Mouse (Mus musculus) heart, postnatal 4 days (tissue): ENCODE results near the gene Smim24. TPM values are rescaled to one million over a fixed set of nuclear protein-coding genes. Genes with fewer than 3 reads are reported as not detected.

Experiments used
- DNase-seq: peaks from one replicate; pipeline ENCODE4 v3.0.0; 2021
- microRNA-seq, 2 experiments: library from miRNA; unstranded; fragments of <30 nt; microRNA quantifications; one replicate each; pipeline ENCODE4 v1.2.0; 2021 to 2022
- total RNA-seq, 2 experiments: library from RNA; stranded (reverse); gene quantifications; 2 replicates each; pipeline ENCODE4 v1.2.3; 2021

Gene Smim24
- total RNA-seq, 2 experiments from 2014 or later, result 1.9 to 2.4 TPM

DNA sequence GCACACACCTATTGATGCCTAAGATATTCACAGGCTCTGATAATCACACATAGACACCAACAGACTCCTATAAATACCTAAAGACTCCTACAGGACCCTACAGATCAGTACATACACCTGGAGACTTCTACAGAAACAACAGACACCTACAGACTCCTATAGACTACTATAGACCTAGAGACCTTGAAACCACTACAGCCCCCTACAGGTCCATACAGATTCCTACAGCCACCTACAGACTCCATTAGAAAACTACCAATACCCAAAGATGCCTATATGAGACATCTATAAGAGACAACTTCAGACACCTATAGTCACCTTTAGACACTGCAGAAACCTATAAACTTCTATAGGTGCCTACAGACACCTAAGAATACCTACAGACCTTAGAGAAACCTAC lies 48.2 kb downstream of the Smim24 start:
- DNase-seq, result no peak

Small RNA genes within 50 kb of the gene (microRNA-seq; reads per million reads assigned to microRNA genes)
- 0.35 to 1.2 reads per million in 2 experiments for gene Mir1191b
- gene Mir6913, result 0.35 to 0.82 reads per million in 2 experiments

Other genes starting within 250 kb of the Smim24 start
- 10 to 100 TPM; 17.5 to 18.6 TPM for gene Pias4, start 225.1 kb upstream of the Smim24 start, total RNA-seq
- gene Eef2, start 216.4 kb upstream of the Smim24 start, total RNA-seq, result 1,000 to 10,000 TPM; 1,326 to 1,351 TPM
- gene Dapk3, start 210.0 kb upstream of the Smim24 start, total RNA-seq, result 10 to 100 TPM; 41.9 to 45.7 TPM
- gene 4930442H23Rik, start 209.2 kb upstream of the Smim24 start, total RNA-seq, result not detected
- 10 to 100 TPM; 44.1 to 74.9 TPM for gene Nmrk2, start 191.0 kb upstream of the Smim24 start, total RNA-seq
- gene Atcay, start 162.2 kb upstream of the Smim24 start, total RNA-seq, result under 1 TPM; 0.23 to 0.24 TPM
- gene Zfr2, start 159.9 kb upstream of the Smim24 start, total RNA-seq, result 1 to 10 TPM; 4.2 to 5.5 TPM
- gene Matk, start 140.1 kb upstream of the Smim24 start, total RNA-seq, result under 1 TPM; 0.21 to 0.56 TPM
- 100 to 1,000 TPM; 118 to 125 TPM for gene Mrpl54, start 126.1 kb upstream of the Smim24 start, total RNA-seq
- 10 to 100 TPM; 49.0 to 53.0 TPM for gene Apba3, start 126.1 kb upstream of the Smim24 start, total RNA-seq
- under 1 TPM in 1 of 2 experiments, not detected in 1; 0.50 TPM for gene Tjp3, start 101.5 kb upstream of the Smim24 start, total RNA-seq
- 10 to 100 TPM; 52.0 to 55.4 TPM for gene Pip5k1c, start 100.1 kb upstream of the Smim24 start, total RNA-seq
- gene Cactin, start 71.9 kb upstream of the Smim24 start, total RNA-seq, result 10 to 100 TPM; 20.7 to 21.0 TPM
- gene Tbxa2r, start 64.3 kb upstream of the Smim24 start, total RNA-seq, result 1 to 10 TPM; 5.5 to 5.6 TPM
- 1 to 10 TPM; 2.2 to 3.3 TPM for gene Gipc3, start 49.8 kb upstream of the Smim24 start, total RNA-seq
- 100 to 1,000 TPM; 107 to 113 TPM for gene Hmg20b, start 42.6 kb upstream of the Smim24 start, total RNA-seq
- gene Mfsd12, start 35.6 kb upstream of the Smim24 start, total RNA-seq, result 10 to 100 TPM; 12.1 to 13.5 TPM
- 1 to 10 TPM in 1 of 2 experiments, under 1 TPM in 1; 0.63 to 2.0 TPM for gene 4930404N11Rik, start 27.2 kb upstream of the Smim24 start, total RNA-seq
- gene Fzr1, start 14.5 kb upstream of the Smim24 start, total RNA-seq, result 10 to 100 TPM; 55.4 to 56.8 TPM
- gene Dohh, start 8.6 kb upstream of the Smim24 start, total RNA-seq, result 10 to 100 TPM; 52.9 to 55.9 TPM
- under 1 TPM; 0.55 to 0.70 TPM for gene Gm48551, start 8.6 kb upstream of the Smim24 start, total RNA-seq
- gene Gm48552, start 4.0 kb upstream of the Smim24 start, total RNA-seq, result under 1 TPM; 0.72 to 0.98 TPM
- gene Nfic, start 62.6 kb downstream of the Smim24 start, total RNA-seq, result 100 to 1,000 TPM; 125 to 130 TPM
- under 1 TPM; 0.09 to 0.33 TPM for gene Celf5, start 89.7 kb downstream of the Smim24 start, total RNA-seq
- 10 to 100 TPM; 57.1 to 62.3 TPM for gene Ncln, start 103.3 kb downstream of the Smim24 start, total RNA-seq
- gene S1pr4, start 107.1 kb downstream of the Smim24 start, total RNA-seq, result under 1 TPM; 0.50 to 0.57 TPM
- under 1 TPM; 0.48 to 0.56 TPM for gene Gna15, start 131.2 kb downstream of the Smim24 start, total RNA-seq
- gene Gna11, start 152.1 kb downstream of the Smim24 start, total RNA-seq, result 10 to 100 TPM; 58.5 to 62.7 TPM
- 100 to 1,000 TPM; 821 to 843 TPM for gene Aes, start 166.4 kb downstream of the Smim24 start, total RNA-seq
- gene Tle2, start 181.5 kb downstream of the Smim24 start, total RNA-seq, result 10 to 100 TPM; 15.3 to 17.1 TPM
- gene Tle6, start 208.0 kb downstream of the Smim24 start, total RNA-seq, result 10 to 100 TPM in 1 of 2 experiments, 1 to 10 TPM in 1; 7.2 to 10.6 TPM
- 1 to 10 TPM; 1.2 to 1.3 TPM for gene BC025920, start 213.2 kb downstream of the Smim24 start, total RNA-seq
- 10 to 100 TPM; 16.8 to 17.0 TPM for gene Sirt6, start 234.7 kb downstream of the Smim24 start, total RNA-seq
- 10 to 100 TPM; 14.5 to 16.0 TPM for gene Ankrd24, start 235.5 kb downstream of the Smim24 start, total RNA-seq